Mouse (Mus musculus): Measurements from ENCODE around the gene Zdhhc20. TPM values are rescaled to one million over a fixed set of nuclear protein-coding genes. Genes with fewer than 3 reads are reported as not detected.
"Not testable (repeated sequence)": the region's sequence is repeated elsewhere in the genome, so short reads cannot be mapped to it uniquely, and the experiment has no call there.

Zdhhc20 gene
- polyA plus RNA-seq, 1 experiment from 2014 or later: 40.7 TPM

DNA sequence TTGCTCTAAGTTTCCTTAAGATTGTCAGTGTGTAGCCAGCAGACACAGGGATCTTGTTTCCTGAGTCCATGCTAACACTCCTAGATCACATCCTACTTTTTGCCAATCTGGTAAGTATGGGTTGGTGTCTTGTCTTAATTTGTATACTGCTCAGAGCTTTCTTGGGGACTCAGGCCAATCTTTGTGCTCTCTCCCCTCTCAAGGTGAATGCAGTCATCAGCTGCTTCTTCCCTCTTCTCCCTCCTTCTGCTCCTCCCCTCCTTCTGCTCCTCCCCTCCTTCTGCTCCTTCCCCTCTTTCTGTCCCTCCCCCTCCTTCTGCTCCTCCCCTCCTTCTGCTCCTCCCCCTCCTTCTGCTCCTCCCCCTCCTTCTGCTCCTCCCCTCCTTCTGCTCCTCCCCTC is 21.7 kb upstream of the Zdhhc20 start:
- not testable (repeated sequence) for H3K9ac ChIP-seq (replicated peaks); H3K27me3 ChIP-seq (replicated peaks); ATAC-seq (ENCODE audit: low FRiP score); H3K4me3 ChIP-seq (replicated peaks); H3K4me1 ChIP-seq; H3K27ac ChIP-seq (replicated peaks); H3K4me2 ChIP-seq; H3K9me3 ChIP-seq (replicated peaks)
- peaks cover 19% of the 10 kb centered on the region for H3K36me3 ChIP-seq

DNA sequence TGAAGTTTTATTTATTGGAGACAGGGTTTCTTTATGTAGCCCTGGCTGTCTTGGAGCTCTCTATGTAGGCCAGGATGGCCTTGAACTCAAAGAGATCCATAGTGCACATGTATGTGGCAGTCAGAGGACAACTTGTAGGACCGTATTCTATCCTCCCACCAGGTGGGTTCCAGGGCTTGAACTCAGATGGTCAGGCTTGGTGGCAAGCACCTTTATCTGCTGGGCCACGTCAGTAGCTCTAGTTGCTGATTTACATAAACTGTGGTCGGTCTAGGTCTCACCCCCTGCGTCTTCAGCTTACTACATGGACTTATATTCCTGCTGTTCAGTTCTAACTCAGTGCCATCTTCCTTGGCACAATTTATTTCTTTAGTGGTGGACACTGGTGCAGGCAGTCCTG is 21.2 kb upstream of the Zdhhc20 start:
- Histone ChIP-seq H3K27ac (replicated peaks) (no peak overlapping the region), H3K9ac (replicated peaks) (no peak overlapping the region), H3K4me2 (no peak overlapping the region), H3K4me3 (replicated peaks) (no peak overlapping the region), H3K27me3 (replicated peaks) (no peaks in the 10 kb centered on the region), H3K9me3 (replicated peaks) (no peaks in the 10 kb centered on the region), H3K4me1 (0 out of 2 replicates have a peak, but pooled peaks cover 5% of the 10 kb centered on the region), H3K36me3 (peaks cover 14% of the 10 kb centered on the region)
- ATAC-seq (ENCODE audit: low FRiP score): no peak
- WGBS: 84% methylated on average over 4 of the region's 4 CpGs

DNA sequence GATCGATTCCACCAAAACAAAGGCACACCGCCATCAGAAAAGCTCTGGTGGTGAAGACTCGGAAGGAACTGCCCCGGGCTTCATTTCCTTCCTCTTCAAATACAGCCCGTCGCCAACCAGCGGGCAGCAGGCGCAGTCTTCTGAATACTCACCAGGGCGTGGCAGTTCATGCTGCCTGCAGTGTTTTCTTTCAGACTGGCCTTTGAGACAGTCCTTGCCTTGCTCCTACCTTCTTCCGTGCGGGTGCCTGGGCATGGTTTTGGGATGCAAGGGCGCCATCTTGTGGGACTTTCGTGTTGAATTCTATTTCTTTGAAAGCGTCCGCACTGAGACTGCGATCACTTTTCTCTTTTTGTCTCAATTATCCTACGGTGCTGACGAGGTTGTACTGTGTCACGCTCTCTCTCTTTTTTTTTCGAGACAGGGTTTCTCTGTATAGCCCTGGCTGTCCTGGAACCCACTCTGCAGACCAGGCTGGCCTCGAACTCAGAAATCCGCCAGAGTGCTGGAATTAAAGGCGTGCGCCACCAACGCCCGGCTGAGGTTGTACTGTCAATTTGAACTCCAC is 20.5 kb upstream of the Zdhhc20 start:
- peak; percentile 89 for ATAC-seq (ENCODE audit: low FRiP score)
- 0 out of 2 replicates have a peak, but pooled peaks cover 5% of the 10 kb centered on the region for H3K4me1 ChIP-seq
- H3K9ac ChIP-seq (replicated peaks): peak overlapping the region; percentile 33
- no peaks in the 10 kb centered on the region for H3K27me3 ChIP-seq (replicated peaks)
- H3K36me3 ChIP-seq: peaks cover 7% of the 10 kb centered on the region
- WGBS: 21% methylated on average over 26 of the region's 26 CpGs
- peak overlapping the region; percentile 37 for H3K4me3 ChIP-seq (replicated peaks)
- H3K9me3 ChIP-seq (replicated peaks): no peaks in the 10 kb centered on the region
- H3K4me2 ChIP-seq: peak overlapping the region; percentile 61
- 0 out of 2 replicates have a peak overlapping the region, but pooled peaks have one; percentile 28 for H3K27ac ChIP-seq (replicated peaks)

DNA sequence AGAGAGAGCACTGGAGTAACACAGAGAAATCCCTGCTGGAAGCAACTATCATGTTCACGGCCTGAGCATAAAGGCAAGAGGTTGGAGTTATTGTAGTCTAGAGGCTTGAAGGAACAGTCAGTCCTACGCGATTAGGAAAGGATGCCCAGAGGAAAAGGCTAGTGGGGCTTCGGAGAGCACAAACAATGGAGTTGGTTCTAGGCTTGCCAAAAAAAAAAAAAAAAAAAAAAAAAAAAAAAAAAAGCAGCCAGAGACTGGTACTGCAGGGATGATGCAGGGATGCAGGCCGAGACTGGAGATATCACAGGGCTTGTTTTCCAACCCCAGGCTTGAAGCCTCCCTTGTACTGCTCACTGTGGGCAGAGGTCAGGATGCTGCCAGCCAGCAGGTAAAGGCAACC is 19.2 kb upstream of the Zdhhc20 start:
- H3K27ac ChIP-seq (replicated peaks): no peak overlapping the region
- no peaks in the 10 kb centered on the region for H3K27me3 ChIP-seq (replicated peaks)
- no peak overlapping the region for H3K9ac ChIP-seq (replicated peaks)
- H3K4me2 ChIP-seq: no peak overlapping the region
- 72% methylated on average over 5 of the region's 5 CpGs for WGBS
- no peaks in the 10 kb centered on the region for H3K9me3 ChIP-seq (replicated peaks)
- no peaks in the 10 kb centered on the region for H3K36me3 ChIP-seq
- no peak for ATAC-seq (ENCODE audit: low FRiP score)
- 0 out of 2 replicates have a peak, but pooled peaks cover 5% of the 10 kb centered on the region for H3K4me1 ChIP-seq
- H3K4me3 ChIP-seq (replicated peaks): no peak overlapping the region

DNA sequence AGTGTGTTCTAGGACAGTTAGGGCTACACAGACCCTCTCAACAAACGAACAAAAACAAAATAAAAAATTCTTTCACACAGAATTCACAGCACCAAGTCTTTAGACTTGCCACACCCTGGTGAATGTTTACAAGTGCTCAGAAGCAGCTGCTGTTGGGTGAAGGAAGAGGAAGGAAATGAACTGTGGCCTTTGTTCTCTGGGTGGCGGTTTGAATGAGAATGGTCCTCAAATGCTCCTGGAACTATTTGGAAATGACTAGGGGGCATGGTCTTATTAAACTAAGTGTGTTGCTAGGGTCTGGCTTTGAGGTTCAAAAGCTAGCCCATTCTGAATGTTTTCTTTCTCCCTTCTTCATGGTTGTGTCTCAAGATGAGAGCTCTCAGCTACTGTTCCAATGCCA is 18.4 kb upstream of the Zdhhc20 start:
- Histone ChIP-seq H3K4me3 (replicated peaks) (no peak overlapping the region), H3K36me3 (no peaks in the 10 kb centered on the region), H3K4me1 (0 out of 2 replicates have a peak, but pooled peaks cover 5% of the 10 kb centered on the region), H3K9me3 (replicated peaks) (no peaks in the 10 kb centered on the region), H3K9ac (replicated peaks) (no peak overlapping the region), H3K4me2 (no peak overlapping the region), H3K27ac (replicated peaks) (no peak overlapping the region), H3K27me3 (replicated peaks) (no peaks in the 10 kb centered on the region)
- ATAC-seq (ENCODE audit: low FRiP score): no peak
- 72% methylated on average over 2 of the region's 2 CpGs for WGBS

DNA sequence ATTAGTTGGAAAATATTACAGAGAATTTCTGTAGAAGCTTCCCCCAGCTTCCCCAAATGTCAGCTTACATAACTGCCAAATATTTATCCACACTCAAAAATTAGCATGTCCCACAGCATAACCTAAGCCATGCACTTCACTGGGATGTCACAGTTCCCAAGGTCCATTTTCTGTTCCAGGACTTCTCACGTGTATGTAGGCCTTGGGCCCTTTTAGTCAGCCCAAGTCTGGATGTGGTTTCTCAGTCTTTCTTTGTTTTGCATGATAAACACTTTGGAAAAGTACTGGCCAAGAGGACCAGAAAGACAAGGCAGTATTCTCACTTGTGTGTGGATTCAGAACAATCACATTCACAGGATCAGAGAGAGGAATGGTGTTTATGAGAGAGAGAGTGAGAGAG is 11.9 kb upstream of the Zdhhc20 start:
- Histone ChIP-seq H3K27ac (replicated peaks) (no peak overlapping the region), H3K27me3 (replicated peaks) (no peaks in the 10 kb centered on the region), H3K4me3 (replicated peaks) (no peak overlapping the region), H3K9me3 (replicated peaks) (no peaks in the 10 kb centered on the region), H3K36me3 (no peaks in the 10 kb centered on the region), H3K9ac (replicated peaks) (no peak overlapping the region), H3K4me1 (no peaks in the 10 kb centered on the region), H3K4me2 (no peak overlapping the region)
- 65% methylated on average over 1 of the region's 1 CpGs for WGBS
- no peak for ATAC-seq (ENCODE audit: low FRiP score)

DNA sequence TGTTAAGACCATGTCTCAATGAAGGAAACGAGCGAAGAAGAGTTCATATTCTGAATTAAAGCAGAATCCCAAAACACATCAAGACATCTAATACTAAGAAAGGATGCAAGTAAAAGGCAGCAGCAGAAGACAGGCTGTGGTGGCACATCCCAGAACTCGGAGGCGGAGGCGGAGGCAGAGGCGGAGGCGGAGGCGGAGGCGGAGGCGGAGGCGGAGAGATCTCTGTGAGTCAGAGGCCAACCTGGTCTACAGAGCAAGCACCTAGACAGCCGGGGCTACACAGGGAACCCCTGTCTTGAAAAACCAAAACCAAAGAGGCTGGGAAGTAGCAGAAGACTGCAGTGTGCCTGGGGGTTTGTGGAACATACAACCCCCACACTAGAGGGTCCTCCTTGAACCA is 6.8 kb upstream of the Zdhhc20 start:
- Histone ChIP-seq H3K27me3 (replicated peaks) (no peaks in the 10 kb centered on the region), H3K36me3 (no peaks in the 10 kb centered on the region), H3K4me1 (no peaks in the 10 kb centered on the region), H3K9me3 (replicated peaks) (no peaks in the 10 kb centered on the region), H3K27ac (replicated peaks) (no peak overlapping the region), H3K9ac (replicated peaks) (no peak overlapping the region), H3K4me2 (no peak overlapping the region), H3K4me3 (replicated peaks) (no peak overlapping the region)
- 97% methylated on average over 12 of the region's 12 CpGs for WGBS
- ATAC-seq (ENCODE audit: low FRiP score): no peak

DNA sequence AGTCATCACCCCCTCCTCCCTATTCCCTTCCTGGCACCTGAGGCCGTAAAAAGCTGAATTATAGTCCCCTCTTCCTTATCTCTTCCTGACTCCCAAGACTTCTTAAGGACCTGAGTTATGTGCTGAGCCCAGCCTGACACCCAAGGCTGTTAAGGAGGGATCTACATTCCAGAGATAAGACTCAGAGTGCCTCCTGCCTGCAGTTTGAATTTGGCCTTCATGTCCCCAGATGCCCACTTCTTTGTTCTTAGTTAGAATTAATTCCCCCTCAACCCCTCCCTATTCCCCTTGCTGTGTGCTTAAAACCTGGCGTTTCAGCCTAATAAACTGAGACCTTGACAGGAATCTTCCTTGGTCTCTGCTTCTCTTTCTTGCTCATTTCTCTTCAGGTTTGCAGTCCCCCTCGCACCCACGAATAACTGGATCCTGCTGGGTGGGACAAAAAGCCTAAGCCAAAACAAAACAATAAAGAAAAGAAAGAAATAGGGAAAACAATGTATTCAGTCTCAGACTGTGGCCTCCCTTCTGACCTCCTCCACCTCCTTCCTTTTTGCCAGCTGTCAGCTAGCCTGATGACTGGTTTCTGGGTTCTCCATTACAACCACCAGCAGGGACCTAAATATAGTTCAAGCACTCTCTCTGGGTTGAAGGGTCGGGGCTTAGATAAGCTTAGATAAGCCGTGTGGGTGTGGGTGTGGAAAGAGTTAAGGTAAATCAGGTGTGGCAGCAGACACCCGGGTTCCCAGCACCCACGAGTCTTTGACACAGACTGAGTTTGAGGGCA is 6.2 kb upstream of the Zdhhc20 start:
- not testable (repeated sequence) for H3K9ac ChIP-seq (replicated peaks); H3K4me3 ChIP-seq (replicated peaks); H3K4me2 ChIP-seq; H3K27ac ChIP-seq (replicated peaks); H3K36me3 ChIP-seq; H3K4me1 ChIP-seq; H3K9me3 ChIP-seq (replicated peaks); ATAC-seq (ENCODE audit: low FRiP score); H3K27me3 ChIP-seq (replicated peaks)
- 69% methylated on average over 8 of the region's 8 CpGs for WGBS

DNA sequence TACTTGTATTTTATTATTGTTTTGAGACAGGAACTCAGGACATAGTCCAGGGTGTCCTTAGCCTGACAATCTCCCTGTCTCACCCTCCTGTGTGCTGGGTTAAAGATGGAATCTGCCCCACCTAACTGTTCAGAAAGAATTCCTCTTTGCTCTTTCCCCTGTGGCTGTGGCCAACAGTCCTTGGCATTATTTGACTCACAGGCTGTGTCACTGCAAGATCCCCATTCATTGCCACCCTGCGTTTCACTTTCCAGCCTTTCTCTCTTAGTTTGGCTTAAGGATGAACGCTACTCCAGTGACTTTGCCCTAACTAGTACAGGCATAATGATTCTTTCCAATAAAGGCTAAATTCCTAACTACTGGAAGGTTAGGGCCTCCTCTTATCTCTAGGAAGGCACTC is 4.3 kb upstream of the Zdhhc20 start:
- no peak overlapping the region for H3K4me2 ChIP-seq
- 95% methylated on average over 2 of the region's 2 CpGs for WGBS

DNA sequence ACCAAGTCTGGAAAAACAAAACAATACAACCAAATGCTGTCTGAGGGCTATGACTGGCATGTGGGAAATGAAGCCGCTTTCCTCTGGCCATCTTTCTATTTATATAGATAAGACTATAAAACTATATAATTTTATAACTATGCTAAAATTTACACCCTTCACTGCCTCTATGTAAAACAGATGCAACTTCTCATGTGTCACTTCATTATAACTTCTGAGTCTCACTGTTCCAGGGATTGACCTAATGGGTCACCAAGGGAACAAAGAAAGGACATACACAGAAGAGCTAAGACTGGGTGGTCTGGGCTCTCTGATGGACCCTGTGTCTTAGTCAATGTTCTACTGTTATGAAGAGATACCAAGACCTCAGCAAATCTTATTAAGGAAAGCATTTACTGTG is 2.9 kb upstream of the Zdhhc20 start:
- no peak overlapping the region for H3K27ac ChIP-seq (replicated peaks)
- 97% methylated on average over 1 of the region's 1 CpGs for WGBS
- H3K9ac ChIP-seq (replicated peaks): no peak overlapping the region
- H3K4me2 ChIP-seq: no peak overlapping the region
- ATAC-seq (ENCODE audit: low FRiP score): no peak
- H3K36me3 ChIP-seq: no peaks in the 10 kb centered on the region
- no peaks in the 10 kb centered on the region for H3K27me3 ChIP-seq (replicated peaks)
- peaks cover 11% of the 10 kb centered on the region for H3K4me1 ChIP-seq
- H3K4me3 ChIP-seq (replicated peaks): no peak overlapping the region
- H3K9me3 ChIP-seq (replicated peaks): no peaks in the 10 kb centered on the region

More for the DNA sequence above, 4.3 kb upstream of the Zdhhc20 start:
- H3K36me3 ChIP-seq: no peaks in the 10 kb centered on the region
- no peak overlapping the region for H3K9ac ChIP-seq (replicated peaks)
- H3K4me1 ChIP-seq: no peaks in the 10 kb centered on the region
- H3K9me3 ChIP-seq (replicated peaks): no peaks in the 10 kb centered on the region
- no peak for ATAC-seq (ENCODE audit: low FRiP score)
- H3K27ac ChIP-seq (replicated peaks): no peak overlapping the region
- no peaks in the 10 kb centered on the region for H3K27me3 ChIP-seq (replicated peaks)
- H3K4me3 ChIP-seq (replicated peaks): no peak overlapping the region

DNA sequence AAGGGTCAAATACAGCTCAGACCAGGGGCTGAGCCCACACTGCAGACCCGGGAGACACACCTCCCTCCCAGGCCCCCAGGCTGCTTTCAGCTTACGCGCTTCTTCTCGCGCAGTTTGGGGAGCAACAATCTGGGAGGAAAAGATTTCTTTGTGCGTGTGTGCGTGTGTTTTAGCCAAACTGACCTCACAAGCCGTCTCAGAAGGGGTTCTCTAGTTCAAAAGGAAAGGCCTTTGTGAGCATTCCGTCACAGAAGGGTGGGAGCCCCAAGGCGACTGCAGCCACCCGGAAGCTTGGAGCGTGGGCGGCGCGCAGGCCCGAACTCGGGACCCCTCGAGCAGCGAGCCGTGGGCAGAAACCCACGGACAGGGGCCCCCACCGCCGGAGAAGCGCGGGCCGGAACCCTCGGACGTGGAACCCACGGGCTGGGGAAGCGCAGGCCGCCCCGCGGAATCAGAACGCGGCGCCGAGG is 500 bp downstream of the Zdhhc20 start:
- H3K27ac ChIP-seq (replicated peaks): peak overlapping the region; percentile 88
- ATAC-seq (ENCODE audit: low FRiP score): peak; percentile 45
- H3K9ac ChIP-seq (replicated peaks): peak overlapping the region; percentile 90
- peaks cover 27% of the 10 kb centered on the region for H3K4me1 ChIP-seq
- H3K27me3 ChIP-seq (replicated peaks): no peaks in the 10 kb centered on the region
- WGBS: under 1% methylated on average over 37 of the region's 37 CpGs
- H3K4me3 ChIP-seq (replicated peaks): peak overlapping the region; percentile 85
- H3K36me3 ChIP-seq: no peaks in the 10 kb centered on the region
- peak overlapping the region; percentile 60 for H3K4me2 ChIP-seq
- no peaks in the 10 kb centered on the region for H3K9me3 ChIP-seq (replicated peaks)

DNA sequence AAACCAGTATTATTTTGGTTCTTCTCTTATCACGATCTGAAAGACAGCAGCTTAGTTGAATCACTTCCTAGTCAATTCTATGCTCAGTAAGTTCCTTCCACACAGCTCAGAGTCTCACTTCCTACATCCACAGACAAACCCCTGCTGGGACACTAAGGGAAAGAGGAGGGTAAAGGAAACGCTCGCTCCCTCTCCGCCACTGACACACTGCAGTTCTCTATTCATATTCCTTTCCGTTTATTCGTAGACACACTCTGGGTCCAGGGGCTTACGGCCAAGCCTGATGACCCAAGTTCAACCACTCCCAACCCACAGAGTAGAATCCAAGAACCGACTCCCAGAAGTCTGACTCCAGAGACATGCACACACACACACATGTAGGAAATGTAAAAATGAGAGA is 2.9 kb downstream of the Zdhhc20 start:
- H3K9me3 ChIP-seq (replicated peaks): no peaks in the 10 kb centered on the region
- no peak overlapping the region for H3K9ac ChIP-seq (replicated peaks)
- 0 out of 2 replicates have a peak overlapping the region, but pooled peaks have one; percentile 6 for H3K4me2 ChIP-seq
- no peak overlapping the region for H3K27ac ChIP-seq (replicated peaks)
- ATAC-seq (ENCODE audit: low FRiP score): no peak
- H3K36me3 ChIP-seq: no peaks in the 10 kb centered on the region
- no peaks in the 10 kb centered on the region for H3K27me3 ChIP-seq (replicated peaks)
- 72% methylated on average over 8 of the region's 8 CpGs for WGBS
- peaks cover 33% of the 10 kb centered on the region for H3K4me1 ChIP-seq
- H3K4me3 ChIP-seq (replicated peaks): no peak overlapping the region

Data from neural tube, embryonic 15.5 days (tissue).